Mouse (Mus musculus) 416B (cell line): Measurements from ENCODE around the gene Gm20837.
"Not testable (repeated sequence)": the region's sequence is repeated elsewhere in the genome, so short reads cannot be mapped to it uniquely, and the experiment has no call there.

Source experiments
- DNase-seq: peaks from one replicate; pipeline ENCODE4 v3.0.0; 2011; ENCODE audit warnings: low read depth

The Gm20837 gene

GRCm38 (mm10) chrY:90400948-90401347 lies at the start of gene Gm20837:
Gm20837 (plus strand) TSS chrY:90401248.
- not testable (repeated sequence) for DNase-seq
